Mouse (Mus musculus) cortical plate, adult 2 months (tissue): ENCODE results near the gene Prr3. TPM values are rescaled to one million over a fixed set of nuclear protein-coding genes. Genes with fewer than 3 reads are reported as not detected.
A peak's percentile ranks its signal among the peaks of the same experiment; 100 is the strongest.

Source experiments
- H3K27ac ChIP-seq: fragments of 200-500 bp; 2 replicates; pipeline ENCODE4 v1.5.1; 2012; ENCODE audit warnings: low read length, control low read depth, inconsistent platforms; ENCODE audit not compliant: insufficient read depth
- H3K4me1 ChIP-seq: fragments of 200-500 bp; 2 replicates; pipeline ENCODE4 v1.6.1; 2011; ENCODE audit warnings: low read length; ENCODE audit not compliant: control insufficient read depth, insufficient read depth
- H3K4me3 ChIP-seq: fragments of 200-500 bp; 2 replicates; pipeline ENCODE4 v1.5.1; 2011; ENCODE audit warnings: mild to moderate bottlenecking, low read length, control low read depth; ENCODE audit not compliant: insufficient read depth
- CTCF ChIP-seq: fragments of 200-500 bp; IDR thresholded peaks from 2 replicates; pipeline ENCODE4 v1.5.1; 2011; ENCODE audit warnings: mild to moderate bottlenecking, control low read depth, low read length; ENCODE audit not compliant: insufficient read depth; ENCODE audit errors: extremely low read depth
- POLR2A ChIP-seq: fragments of 200-500 bp; IDR thresholded peaks from 2 replicates; pipeline ENCODE4 v1.6.1; 2011; ENCODE audit warnings: mild to moderate bottlenecking, low read length, control low read depth; ENCODE audit not compliant: insufficient read depth; ENCODE audit errors: extremely low read depth
- polyA plus RNA-seq: library from polyadenylated mRNA; depleted of rRNA; stranded (reverse); fragments of >200 nt; gene quantifications from 2 replicates; pipeline ENCODE4 v1.2.3, GENCODE M21; 2012

The Prr3 gene
- polyA plus RNA-seq, 1 experiment = 47.0 TPM

GRCm38 (mm10) chr17:35999356-35999755 is 19.3 kb upstream of the Prr3 start:
- Histone ChIP-seq H3K4me3 (no peak overlapping the region), H3K27ac (no peak overlapping the region), H3K4me1 (peaks cover 5% of the 10 kb centered on the region)
- TF ChIP-seq POLR2A (no peak), CTCF (no peak)

- no peak for TF ChIP-seq POLR2A
- TF ChIP-seq CTCF = no peak
- Histone ChIP-seq H3K4me1 (peaks cover 5% of the 10 kb centered on the region), H3K4me3 (no peak overlapping the region), H3K27ac (no peak overlapping the region)
Observed at GRCm38 (mm10) chr17:35998545-35999305, 18.7 kb upstream of the Prr3 start.

DNA sequence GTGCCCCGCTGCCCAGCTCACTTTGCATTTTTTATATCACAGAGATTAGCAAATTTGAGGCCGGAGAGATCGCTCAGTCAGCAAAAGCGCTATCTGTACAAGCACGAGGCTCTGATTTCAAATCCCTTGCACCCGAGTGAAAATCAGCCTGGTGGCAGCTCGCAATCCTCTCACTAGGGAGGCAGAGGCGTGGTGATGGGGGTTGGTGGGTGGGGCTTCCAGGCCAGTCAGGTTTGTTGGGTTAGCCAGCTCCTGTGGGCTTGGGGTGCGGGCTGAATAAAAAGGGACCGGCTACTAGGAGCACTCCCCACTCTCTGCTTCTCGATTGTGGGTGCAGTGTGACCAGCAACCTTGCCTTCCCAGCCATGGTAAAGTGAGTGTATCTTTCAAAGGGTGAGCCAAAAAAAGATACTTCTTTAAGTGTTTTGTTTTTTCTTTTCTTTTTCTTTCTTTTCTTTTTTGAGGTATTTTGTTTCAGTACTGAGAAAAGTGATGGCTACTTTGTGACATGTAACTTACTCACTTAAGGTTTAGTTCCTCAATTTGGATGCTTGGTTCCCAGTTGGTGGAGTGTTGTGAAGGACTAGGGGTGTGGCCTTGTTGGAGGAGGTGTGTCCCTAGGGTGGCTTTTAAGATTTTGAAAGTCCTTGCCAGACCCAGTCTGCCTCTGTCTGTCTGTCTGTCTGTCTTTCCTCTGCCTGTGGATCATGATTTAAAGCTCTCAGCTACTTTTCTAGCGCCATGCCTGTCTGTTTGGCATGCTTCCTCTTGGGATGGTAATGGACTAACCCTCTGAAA is 17.9 kb upstream of the Prr3 start:
- TF ChIP-seq CTCF (no peak), POLR2A (no peak)
- Histone ChIP-seq H3K27ac (no peak overlapping the region), H3K4me3 (no peak overlapping the region), H3K4me1 (peaks cover 3% of the 10 kb centered on the region)

GRCm38 (mm10) chr17:35996949-35997348 is 16.9 kb upstream of the Prr3 start:
- Histone ChIP-seq H3K27ac (no peak overlapping the region), H3K4me1 (no peaks in the 10 kb centered on the region; the same call in 1 of the 2 replicates), H3K4me3 (no peak overlapping the region)
- TF ChIP-seq POLR2A (no peak), CTCF (peak; percentile 99)

- Histone ChIP-seq H3K4me1 (no peaks in the 10 kb centered on the region; the same call in 1 of the 2 replicates), H3K4me3 (peak overlapping the region; percentile 77), H3K27ac (no peak overlapping the region)
- no peak for TF ChIP-seq CTCF
Observed at GRCm38 (mm10) chr17:35994879-35995240, 14.8 kb upstream of the Prr3 start.

GRCm38 (mm10) chr17:35994175-35994878 is 14.3 kb upstream of the Prr3 start:
- Histone ChIP-seq H3K27ac (peak overlapping the region; percentile 36; the same call in 1 of the 2 replicates), H3K4me1 (no peaks in the 10 kb centered on the region; the same call in 1 of the 2 replicates), H3K4me3 (peak overlapping the region; percentile 77)
- no peak for TF ChIP-seq CTCF
- peak; percentile 97 for TF ChIP-seq POLR2A

- Histone ChIP-seq H3K27ac (no peak overlapping the region), H3K4me1 (no peaks in the 10 kb centered on the region; the same call in 1 of the 2 replicates), H3K4me3 (peak overlapping the region; percentile 77; the same call in 1 of the 2 replicates)
- TF ChIP-seq POLR2A = no peak
- TF ChIP-seq CTCF = peak; percentile 97
Observed at GRCm38 (mm10) chr17:35993675-35994074, 13.6 kb upstream of the Prr3 start.

GRCm38 (mm10) chr17:35991781-35992180 is 11.7 kb upstream of the Prr3 start:
- Histone ChIP-seq H3K4me3 (no peak overlapping the region), H3K27ac (no peak overlapping the region), H3K4me1 (no peaks in the 10 kb centered on the region; the same call in 1 of the 2 replicates)
- no peak for TF ChIP-seq CTCF
- TF ChIP-seq POLR2A = no peak

DNA sequence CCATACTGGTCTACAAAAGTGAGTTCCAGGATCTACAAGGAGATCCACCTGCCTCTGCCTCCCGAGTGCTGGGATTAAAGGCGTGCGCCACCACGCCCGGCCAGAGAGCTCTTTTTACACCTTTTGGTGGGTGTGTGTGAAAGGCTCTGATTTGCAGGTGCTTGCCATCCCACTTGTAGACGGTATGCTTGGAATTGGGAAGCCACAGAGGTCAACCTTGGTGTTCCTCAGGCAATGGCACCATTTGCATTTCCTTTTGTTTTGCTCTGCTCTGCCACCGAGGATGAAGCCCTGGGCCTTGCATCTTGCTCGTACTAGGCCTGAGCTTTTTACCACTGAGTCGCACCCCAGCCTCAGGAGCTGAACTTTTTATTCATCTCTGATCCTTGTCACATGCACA is 1.7 kb upstream of the Prr3 start:
- peaks cover 2% of the 10 kb centered on the region for H3K4me1 ChIP-seq
- no peak overlapping the region for H3K27ac ChIP-seq
- TF ChIP-seq POLR2A = no peak
- no peak for TF ChIP-seq CTCF
- H3K4me3 ChIP-seq = no peak overlapping the region

DNA sequence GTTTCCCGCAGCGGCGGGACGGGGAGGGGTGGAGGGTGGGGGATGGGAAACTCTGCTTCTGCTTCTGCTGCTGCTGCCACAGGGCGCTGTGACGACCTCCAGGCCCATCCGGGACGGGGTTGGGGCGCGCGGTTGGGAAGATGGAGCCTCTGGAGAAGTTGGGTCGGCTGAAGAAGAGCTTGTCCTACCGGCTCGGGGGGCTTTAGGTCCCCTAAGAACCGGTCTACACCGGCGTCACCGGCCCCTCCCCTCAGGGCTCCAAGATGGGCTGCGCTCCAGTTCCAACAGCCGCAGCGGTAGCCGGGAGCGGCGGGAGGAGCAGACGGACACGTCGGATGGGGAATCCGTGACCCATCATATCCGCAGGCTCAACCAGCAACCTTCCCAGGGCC is 323 bp upstream of the Prr3 start:
- Histone ChIP-seq H3K27ac (peak overlapping the region; percentile 76; the same call in 1 of the 2 replicates), H3K4me3 (peak overlapping the region; percentile 97), H3K4me1 (peaks cover 2% of the 10 kb centered on the region)
- no peak for TF ChIP-seq POLR2A
